Comparison of ENCODE assay signal across 8 mouse cellular contexts in the genomic region with DNA sequence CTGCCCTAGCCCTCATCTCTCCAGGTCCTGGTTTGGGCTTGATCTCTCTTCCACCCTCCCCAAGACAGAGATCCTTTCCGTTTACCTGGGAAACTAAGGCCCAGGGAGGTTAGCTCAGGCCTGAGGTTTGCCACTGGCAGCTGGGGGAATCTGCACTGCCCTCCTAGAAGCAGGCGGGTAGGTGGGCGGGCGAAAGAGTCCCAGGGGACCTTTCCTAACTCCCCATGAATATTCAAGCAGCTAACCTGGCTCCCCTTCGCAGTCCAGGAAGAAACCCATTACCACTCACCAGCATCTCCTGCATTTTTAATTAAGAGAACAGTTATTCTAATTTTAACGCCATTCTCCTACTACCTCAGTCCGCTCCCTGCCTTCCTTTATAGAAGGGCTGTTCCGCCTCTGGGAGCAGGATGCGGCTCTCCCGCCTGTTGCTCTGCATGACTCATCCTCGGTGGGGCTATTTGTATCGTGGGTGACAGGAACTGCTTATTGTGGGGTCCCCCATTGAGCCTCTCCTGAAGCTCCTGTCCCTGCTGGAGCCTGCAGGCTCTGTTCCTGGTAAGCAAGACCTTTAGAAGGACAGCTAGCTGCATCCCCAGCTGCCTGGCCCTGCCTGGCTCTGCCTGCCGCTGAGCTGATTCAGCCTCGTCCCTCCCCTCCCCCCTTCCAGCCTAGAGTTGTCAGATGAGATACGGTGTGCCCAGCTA. TPM values are rescaled to one million over a fixed set of nuclear protein-coding genes. Genes with fewer than 3 reads are reported as not detected.
A peak's percentile ranks its signal among the peaks of the same experiment; 100 is the strongest.
DNase-seq lines count a peak whose midpoint lies in the region; ATAC-seq and TF ChIP-seq lines count a peak whose summit lies in the region.

No protein-coding gene starts in this region.

- TF ChIP-seq POLR2A in brain, embryonic 14.5 days (IDR thresholded peaks at IDR 0.05; ENCODE audit: borderline replicate concordance, extremely low read depth, insufficient read depth, insufficient read length, poor library complexity, severe bottlenecking), result no peak

- no peak for ATAC-seq in megakaryocyte progenitor cell, adult 5-6 weeks (replicated peaks; ENCODE audit: poor library complexity)

- intact Hi-C loops in left cerebral cortex, postnatal 4 days (cut with DNase I), result no loop called here
- intact Hi-C loops in left cerebral cortex, postnatal 25 days (cut with DNase I), result no loop called here

- no peak for TF ChIP-seq CTCF in brain, embryonic 14.5 days (IDR thresholded peaks at IDR 0.05; ENCODE audit: borderline replicate concordance, extremely low read depth, insufficient read depth, insufficient read length)

- peak; percentile 34 for DNase-seq in left cerebral cortex, adult 11 months (ENCODE audit: low spot score)
- DNase-seq in left cerebral cortex, postnatal 4 days, result no peak
- DNase-seq in brain, embryonic 14.5 days (ENCODE audit: low read depth), result peak; percentile 57
- DNase-seq in heart, postnatal 4 days, result peak; percentile 17
- peak; percentile 69 to 89 for DNase-seq in left cerebral cortex, postnatal 25 days (ENCODE audit: low spot score in 2 of 2)
- DNase-seq in retina, embryonic 14.5 days (ENCODE audit: low spot score), result peak; percentile 51
- DNase-seq in ovary, postnatal 14 days (ENCODE audit: low spot score), result no peak

RNA-seq across cellular contexts. Expression of gene Iqsec1, which starts 12.5 kb away (rescaled TPM):
- total RNA-seq in left cerebral cortex, postnatal 4 days (2021), result 100 to 1,000 TPM; 137 to 174 TPM
- 55.5 and 91.1 TPM in 2 replicates for polyA plus RNA-seq in brain, embryonic 14.5 days (2012; rRNA removed)
- 100 to 1,000 TPM; 150 TPM for total RNA-seq in heart, postnatal 4 days (2021)
- 100 to 1,000 TPM; 317 to 348 TPM for total RNA-seq in left cerebral cortex, postnatal 25 days (2021)
- 25.9 and 32.5 TPM in 2 replicates for total RNA-seq in megakaryocyte progenitor cell, adult 5-6 weeks (2015)
- total RNA-seq in megakaryocyte progenitor cell, adult 5-6 weeks (2017), result 3.5 and 8.7 TPM in 2 replicates

Comparison
In these comparisons a context has a peak if more than half of its experiments do, and no peak if none do; other contexts are left out.
1. DNase-seq: peak in left cerebral cortex, adult 11 months (single experiment), brain, embryonic 14.5 days (single experiment), heart, postnatal 4 days (single experiment), left cerebral cortex, postnatal 25 days (2 of 2) and retina, embryonic 14.5 days (single experiment); none in left cerebral cortex, postnatal 4 days (single experiment) and ovary, postnatal 14 days (single experiment).
2. RNA of gene Iqsec1, which starts 12.5 kb away (total RNA-seq): 317 to 348 TPM in left cerebral cortex, postnatal 25 days, 137 to 174 TPM in left cerebral cortex, postnatal 4 days and 150 TPM in heart, postnatal 4 days; 3.5 to 32.5 TPM in megakaryocyte progenitor cell, adult 5-6 weeks; every median in the first group is over 4 times any median in the second.